Mouse (Mus musculus) layer of hippocampus, postnatal 25 days (tissue): Measurements from ENCODE around the gene Gnao1. TPM values are rescaled to one million over a fixed set of nuclear protein-coding genes. Genes with fewer than 3 reads are reported as not detected.

ENCODE experiments used
- DNase-seq, 2 experiments: peaks; one replicate each; pipeline ENCODE4 v3.0.0; 2022; ENCODE audit warnings: mixed read lengths in 2 of 2, low spot score in 1 of 2; ENCODE audit errors: extremely low spot score in 1 of 2
- total RNA-seq, 2 experiments: library from RNA; stranded (reverse); gene quantifications; 2 replicates each; pipeline ENCODE4 v1.2.3; 2021

The Gnao1 gene
- total RNA-seq, 2 experiments from 2014 or later, result 666 to 729 TPM

DNA sequence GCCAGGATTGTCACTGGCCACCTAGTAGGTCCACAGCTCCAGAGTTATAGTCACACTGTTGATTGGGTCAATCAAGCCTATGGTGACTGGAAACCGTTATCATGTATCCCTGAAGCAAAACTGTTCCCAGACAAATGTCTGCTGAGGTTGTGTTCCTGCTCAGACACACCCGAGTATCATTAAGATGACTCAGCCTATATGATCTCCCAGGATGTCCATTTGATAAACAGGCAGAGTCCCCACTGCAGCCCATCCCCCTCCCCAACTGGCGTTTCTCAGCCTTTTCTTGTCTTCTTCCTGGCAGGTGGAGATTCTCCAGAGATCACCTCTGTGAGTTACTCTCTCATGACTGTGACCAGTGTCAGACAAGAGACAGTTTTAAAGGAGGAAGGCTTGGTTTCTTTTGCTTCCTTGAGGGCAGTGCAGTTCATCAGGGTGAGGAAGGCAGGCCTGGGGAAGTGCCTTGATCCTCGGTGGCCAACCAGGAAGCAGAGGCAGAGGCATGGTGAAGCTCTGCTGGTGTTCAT lies 78.4 kb downstream of the Gnao1 start:
- DNase-seq, result no peak

DNA sequence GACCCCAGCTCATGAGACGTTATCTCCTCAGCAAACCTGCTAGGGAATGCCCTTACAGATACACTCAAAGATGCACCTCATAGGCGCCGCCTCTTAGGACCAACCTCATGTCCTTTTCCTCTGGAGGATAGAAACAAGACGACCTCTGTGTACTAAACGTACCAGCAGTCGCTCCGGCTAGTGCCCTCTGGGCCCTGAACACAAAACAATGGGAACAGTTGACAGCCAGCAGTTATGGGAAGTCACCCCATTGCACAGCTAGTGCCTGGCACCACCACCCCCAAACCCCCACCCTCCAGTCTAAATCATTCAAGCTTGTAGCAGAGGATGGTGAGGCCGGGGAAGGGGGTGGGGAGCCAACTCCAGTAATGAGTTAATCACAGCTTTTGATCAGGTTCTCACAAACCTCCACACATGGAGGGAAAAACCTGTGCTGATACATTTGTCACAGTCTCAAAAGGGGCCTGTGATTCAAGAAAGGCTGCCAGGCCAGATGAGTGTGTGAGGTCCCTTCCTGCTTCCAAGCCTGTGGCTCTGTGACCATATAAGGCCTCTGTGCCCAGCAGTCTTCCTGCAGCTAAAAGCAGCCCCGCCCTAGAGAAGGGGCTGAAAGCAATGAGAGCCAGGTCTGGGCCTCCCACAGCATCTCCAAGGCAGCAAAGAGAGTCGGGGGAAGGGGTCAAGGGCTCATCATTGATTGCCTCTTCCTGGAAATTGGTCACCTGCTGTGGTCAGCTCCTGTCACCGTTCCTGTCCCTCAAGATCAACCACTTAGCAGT lies 79.1 kb downstream of the Gnao1 start:
- DNase-seq, result no peak

DNA sequence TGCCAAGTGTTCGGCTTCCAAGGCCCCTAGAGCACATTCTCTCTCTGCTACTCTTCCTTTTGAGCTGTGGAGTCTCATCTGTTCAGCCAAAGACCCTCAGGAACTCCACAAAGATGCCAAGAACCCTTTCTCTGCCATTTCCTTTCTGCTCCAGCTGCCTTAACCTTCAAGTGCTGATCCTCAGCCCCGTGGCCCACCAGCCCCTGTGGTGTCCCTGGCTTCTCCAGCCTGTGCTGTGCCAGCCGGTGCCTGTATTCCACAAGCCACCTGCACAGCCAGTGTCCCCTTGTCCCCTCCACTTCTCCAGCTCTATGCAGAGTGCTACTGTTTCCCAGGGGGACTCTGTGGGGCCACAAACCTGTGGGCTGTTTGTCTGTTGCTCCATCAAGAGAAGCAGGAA lies 83.8 kb downstream of the Gnao1 start:
- DNase-seq, result no peak

DNA sequence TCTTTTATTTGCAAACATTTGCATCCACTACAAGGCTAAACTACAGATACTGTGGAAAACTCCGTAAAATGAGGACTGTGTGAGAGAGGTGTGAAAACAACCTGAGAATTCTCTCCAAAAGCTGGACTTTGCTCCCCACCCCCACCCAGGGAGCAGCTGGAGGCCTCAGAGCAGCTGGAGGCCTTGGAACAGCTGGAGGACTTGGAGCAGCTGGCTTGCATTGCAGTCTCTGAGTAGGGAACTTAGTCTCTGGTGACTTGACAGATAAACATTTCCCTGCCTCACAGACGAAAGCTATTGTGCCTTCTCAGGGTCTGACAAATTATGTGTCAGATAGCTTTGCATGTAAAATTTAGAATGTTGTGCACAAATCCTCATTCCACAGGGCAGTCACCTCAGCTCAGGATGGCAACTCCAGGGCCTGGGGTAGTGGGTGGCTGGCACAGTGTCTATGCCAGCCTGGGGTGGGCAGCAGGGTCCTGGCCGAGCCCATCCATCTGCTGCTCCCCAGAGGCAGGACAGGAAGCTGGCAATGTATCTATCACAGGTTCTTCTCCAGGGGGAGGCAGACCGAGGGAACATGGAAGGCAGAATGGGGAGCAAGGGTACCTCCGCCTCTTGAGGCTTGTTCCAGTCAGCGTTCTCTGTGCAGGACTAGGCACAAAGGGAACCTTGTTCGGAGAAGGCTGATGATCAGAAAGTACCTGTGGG lies 87.2 kb downstream of the Gnao1 start:
- DNase-seq, result no peak

DNA sequence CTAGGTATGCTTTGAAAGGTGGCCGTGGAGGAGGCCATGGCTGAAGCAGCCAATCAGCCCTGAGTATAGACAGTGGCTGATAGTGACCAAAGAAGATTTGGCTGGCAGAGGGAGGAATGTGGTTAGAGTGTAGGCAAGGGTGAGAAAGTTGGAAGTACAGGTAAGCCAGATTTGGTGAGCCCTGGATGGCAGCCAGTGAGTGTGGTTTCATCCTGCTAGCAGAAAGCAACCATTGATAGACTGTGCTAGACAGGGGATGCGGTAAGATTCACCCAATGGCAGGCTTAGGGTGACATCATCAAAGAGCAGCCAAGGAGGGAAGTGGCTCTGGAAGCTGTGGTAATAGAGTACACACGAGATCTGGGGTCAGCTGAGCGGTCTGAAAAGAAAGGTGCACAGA lies 88.8 kb downstream of the Gnao1 start:
- no peak for DNase-seq

DNA sequence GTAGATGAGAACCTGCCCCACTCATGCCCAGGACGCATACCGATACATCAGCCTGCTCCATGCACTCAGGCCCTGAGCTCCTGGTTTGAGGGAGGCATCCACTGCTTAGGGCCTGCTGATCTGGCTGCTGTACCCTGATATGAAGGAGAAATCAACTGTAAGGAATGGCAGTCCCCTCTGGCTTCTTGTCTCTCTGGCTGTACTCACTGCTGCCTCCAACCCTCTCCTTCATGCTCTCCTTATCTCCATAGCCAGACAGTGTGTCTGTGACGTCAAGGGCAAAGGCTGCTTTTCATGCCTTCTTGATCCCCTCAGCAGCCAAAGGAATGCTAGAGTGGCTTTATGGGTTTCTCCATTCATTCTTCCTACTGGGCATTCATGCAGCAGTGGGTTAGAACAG lies 92.3 kb downstream of the Gnao1 start:
- no peak for DNase-seq

DNA sequence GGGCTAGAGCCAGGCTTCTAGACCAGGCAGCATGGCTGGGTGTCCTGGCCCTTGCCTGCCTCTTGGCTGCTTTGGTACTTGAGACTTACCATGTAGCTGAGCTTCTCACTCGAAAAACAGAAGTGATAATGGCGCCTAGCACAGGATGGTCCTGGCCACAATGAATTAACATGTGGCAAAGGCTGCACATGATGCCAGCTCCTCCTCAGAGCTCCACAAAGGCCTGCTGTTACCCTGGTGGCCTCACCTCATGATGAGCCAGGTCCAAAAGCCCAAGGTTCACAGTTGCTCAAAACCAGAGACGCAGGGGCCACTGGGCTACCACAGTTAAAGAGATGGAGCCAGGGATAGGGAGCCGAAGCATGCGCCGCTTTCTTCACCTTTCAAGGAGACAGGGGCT lies 97.2 kb downstream of the Gnao1 start:
- no peak for DNase-seq

DNA sequence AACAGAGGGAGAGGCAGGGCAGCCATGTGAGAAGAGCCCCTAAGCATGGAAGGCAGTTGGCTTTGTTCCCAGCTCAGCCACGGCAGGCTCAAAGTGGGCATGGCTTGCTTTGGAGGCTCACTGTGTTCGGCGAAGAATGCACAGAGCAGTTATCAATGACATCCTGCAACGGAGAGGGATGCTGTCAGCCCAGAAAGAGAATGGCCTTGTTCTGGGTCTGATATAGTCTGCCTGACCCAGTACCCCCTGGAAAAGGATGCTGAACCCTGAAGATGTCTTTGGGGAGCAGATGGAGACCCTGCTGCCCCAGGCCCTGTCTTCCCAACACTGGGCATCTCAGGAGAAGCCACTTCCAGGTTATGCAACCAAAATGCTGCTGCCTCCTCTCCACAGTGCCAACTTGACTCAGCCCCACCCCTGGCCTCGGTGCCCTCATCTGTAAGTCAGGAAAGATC lies 98.2 kb downstream of the Gnao1 start:
- DNase-seq, result no peak

DNA sequence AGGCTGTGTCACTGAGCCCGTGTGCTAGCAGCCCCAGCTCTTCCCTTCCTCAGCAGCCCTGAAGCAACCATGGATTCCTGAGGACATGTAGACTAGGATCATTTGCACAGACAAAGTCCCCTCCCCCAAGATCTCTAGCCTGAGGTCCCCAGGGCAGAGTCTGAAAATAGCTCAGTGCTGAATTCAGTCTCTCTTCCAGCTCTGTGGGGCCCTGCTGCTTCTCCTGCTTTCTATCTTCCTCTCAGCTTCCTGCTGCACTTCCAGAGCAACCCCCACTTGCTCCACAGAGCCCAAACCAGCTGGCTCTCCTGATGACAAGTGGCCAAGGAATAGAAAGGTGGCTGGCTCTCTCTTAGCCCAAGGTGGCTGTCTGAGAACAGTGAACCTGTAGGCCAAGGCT lies 98.8 kb downstream of the Gnao1 start:
- no peak for DNase-seq

DNA sequence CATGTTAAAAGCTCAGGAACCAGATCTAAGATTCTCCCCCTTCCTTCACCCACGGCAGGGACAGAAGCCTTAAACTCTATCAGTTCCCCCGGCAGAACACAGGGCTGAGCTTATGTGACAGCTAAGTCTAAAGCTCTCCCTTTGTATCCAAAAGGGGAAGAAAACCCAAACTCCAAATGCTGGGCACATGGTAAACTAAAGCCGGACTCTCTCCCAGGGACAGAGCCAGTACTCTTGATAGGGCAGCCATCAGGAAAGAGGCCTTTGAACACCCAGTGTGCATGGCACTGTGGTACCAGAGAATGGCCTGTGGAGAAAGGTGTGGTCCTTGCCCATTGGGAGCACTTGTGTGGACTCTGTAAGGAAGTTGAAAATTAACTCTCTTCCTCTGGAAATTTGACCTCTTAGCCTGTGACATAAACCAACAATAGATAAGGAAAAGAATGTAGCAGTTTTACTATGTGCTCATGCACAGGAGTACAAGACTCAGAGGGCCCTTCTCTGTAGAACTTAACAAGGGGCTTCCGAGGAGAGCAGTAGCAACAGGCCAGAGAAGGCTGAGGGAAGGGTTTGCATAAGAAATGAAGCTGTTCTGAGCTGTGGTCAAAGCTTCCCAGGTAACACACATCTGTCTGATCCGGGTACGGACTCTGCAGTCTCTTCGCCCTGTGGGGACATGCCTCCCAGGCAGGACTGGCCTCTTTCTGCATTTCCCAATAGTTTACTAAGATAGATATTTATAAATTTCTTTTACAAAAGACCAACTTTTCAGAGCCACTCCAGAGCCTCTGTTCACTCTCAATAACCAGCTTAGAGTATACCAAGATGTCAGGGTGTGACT lies 102.2 kb downstream of the Gnao1 start:
- no peak for DNase-seq

DNA sequence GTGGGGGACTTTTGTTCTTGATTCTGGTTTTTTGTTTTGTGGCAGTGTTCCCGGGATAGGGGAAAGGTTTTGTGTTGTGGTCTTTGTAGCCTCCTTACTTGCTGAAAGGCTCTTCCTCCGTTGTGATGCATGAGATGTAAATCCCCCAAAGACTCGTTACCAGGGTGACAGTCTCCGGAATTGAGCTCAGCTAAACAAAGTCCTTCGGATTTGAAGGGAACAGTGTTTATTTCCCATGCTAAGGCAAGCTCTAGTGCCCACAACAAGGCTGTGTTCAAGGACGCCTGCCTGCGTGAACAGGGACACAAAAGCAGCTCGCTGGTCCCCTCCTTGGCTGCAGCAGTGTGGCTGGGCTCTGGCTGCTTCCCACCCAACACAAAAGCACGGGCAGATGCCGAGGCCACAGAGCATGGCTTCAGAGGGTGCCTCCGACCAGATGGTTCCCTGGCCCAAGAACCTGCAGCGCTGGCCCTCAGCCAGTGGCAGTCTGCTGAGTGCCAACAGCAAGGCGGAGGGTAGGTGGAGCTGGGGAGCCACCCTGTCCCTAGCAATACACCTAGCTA lies 108.2 kb downstream of the Gnao1 start:
- peak; percentile 65 to 69 for DNase-seq

DNA sequence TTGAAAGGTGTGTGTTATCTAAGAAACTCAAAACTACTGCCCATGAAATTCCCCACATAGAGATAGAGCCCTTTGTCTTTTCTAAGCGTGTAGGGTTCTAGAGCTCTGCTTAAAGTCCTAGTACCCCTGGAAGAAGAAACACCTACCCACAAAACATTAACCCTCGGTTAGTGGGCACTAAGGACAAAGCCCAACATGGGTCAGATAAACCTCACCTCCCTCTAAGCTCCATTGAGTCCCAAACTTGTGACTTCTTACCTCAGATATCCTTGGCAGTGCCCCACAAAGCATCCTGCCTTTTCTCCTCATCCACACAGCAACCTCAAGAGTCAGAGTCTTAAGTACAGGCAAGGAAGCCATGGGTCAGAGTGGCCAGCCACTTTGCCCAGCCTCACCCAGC lies 108.8 kb downstream of the Gnao1 start:
- no peak for DNase-seq

DNA sequence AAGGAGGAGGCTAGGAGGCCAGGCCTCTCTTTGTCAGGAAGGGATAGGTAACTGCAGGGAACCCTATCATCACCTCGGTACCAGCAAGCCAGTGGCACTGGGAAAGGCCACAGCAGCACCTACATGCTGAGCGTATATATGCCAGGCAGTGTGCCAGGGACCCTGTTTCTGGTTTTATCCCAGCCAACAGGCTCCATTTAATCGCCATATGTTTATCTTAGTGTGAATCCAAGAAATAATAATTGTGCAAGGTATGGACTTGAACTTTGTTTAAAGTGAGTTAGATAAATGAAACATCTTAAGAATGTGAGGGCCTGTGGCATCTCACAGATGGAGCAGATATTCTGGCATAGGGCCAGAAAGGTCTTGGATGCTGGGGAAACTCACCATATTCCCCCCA lies 109.7 kb downstream of the Gnao1 start:
- no peak for DNase-seq

DNA sequence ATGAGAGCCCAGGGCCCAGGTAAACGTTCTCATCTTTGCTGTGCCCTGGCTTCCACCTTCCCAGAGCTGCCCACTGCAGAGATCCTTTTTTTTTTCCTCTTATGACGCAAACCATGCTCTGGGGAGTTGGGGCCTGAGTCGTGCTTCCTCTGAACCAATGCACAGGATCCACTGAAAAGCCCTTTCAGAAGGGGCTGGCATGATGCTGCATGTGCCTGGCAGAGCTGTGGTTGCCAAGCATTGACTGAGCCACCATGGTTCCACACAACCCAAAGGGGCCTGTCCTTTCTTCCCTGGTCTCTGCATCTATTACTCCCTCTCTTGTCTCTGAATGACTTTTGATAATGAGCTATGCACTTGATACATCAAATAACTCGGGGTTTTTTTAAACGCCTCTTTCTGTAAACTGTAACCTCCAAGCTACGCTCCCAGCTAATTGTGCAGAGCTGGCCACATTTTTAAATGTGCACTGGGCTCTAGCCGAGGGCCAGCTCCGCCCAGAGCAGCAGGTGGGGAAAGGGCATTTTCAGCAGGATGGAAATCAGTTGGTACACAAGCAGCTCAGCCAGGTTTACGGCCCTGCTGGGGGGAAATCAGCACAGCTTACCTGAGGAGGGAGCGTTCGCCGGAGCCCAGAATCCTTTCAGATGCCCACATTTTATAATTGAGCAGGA lies 110.3 kb downstream of the Gnao1 start:
- no peak for DNase-seq

DNA sequence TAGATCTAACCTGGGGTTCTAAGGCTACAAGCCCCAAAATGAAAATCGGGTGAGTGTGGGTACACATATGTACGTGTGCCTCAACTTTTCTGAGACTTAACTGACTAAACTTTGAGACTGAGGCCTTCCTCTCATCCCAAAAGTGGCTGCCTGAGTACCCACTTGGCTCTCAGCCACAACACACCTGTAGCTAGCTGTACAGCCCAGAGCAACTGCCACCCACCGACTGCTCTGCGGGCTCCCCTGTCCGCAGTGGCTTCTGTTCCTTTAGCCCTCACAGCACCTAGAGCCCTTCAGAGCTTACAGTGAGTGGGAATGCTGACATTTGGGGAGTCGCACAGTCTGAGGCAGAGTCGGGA lies 110.8 kb downstream of the Gnao1 start:
- no peak for DNase-seq

DNA sequence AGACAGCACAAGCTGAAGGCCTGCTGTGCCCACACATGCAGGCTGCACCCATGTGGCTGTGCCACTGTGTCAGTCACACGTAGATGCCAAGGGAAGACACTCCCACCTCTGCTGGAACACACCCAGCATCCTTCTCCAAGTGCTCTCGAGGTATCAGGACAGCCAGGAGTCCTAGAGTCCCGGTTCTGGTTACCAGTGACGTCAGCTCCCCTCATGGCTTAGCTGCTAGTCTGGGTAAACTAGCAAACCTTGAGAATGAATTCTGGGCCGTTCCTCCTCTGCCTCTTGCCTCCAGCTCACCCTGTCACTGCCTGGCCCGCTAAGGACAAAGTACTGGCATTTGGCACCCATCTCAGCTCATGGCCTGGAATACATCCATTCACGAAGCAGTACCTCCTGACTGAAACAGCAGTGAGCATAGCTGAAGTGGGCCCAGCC lies 114.2 kb downstream of the Gnao1 start:
- DNase-seq, result no peak

DNA sequence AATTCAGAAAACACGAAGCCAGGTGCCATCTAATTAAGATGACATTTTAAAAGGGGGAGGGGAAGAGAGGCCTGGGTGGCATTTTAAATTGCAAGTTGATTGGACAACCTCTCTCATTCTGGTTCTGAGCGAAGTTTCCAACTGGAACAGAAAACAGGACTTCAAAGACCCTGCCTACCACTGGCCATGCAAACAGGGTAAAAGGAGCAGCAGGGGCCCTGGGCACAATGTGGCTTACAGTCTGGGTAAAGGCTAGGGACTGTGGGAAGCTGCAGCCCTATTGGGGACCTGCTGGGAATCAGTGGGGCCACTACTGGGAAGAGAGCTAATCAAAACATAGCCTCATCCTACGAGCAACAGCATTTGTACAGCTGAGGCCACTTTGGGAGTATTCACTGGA lies 115.7 kb downstream of the Gnao1 start:
- no peak for DNase-seq

DNA sequence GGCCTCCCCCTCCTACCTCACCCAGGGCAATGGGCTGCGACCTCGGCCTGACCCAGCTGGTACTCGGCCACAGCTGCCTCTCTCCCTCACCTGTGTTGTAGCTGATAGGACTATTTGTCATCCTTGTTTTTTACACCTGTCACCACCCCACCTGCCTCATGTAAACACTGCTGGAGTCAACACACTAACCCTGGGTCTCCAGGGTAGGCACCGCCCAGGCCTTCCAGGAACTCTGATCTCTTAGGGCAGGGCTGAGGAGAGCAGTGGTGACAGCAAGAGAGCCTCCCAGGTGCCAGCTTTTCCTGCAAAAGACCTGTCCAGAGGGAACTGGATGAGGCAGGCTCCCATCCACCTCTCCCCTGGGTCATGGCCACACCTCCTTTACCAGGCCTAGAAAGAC lies 119.5 kb downstream of the Gnao1 start:
- DNase-seq, result no peak

DNA sequence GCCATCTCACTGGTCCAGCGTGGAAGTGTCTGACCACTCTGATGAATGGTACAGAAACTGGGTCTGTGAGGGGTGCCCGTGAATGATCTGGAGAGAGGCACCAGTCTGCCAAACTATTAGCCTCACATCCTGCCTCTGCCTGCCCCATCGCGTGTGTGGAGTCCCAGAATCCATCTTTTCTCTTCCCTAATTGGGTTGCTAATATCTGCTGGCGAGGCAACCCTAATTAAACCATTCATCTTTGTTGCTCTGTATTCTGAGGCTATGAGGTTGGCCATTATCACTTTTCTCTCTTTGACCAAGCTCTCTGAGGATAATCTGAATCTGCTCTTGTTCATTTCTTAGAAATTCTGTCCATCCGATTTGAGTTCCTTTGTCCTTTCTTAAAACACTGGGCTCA lies 121.6 kb downstream of the Gnao1 start:
- no peak for DNase-seq

DNA sequence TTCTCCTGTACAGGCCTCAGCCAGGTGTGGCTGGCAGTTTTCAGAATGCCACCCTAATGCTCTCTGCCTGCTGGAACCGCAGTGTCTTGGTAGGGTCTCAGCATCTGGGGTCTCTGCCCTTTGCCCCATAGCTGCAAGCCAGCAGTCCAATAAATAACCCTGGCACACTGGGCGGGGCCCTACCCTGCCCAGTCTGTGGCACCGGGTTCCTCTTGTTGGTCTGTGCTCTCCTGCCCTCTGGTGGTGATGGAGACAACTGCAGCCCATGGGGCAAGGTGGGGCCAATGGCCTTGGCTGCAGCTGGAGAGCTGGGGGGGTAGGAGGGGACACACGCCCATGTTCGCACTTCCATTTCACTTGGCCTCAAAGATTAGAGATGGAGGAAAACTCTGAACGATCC lies 123.1 kb downstream of the Gnao1 start:
- peak; percentile 82 to 90 for DNase-seq
